Mouse (Mus musculus) hindbrain, embryonic 15.5 days (tissue): ENCODE data around the gene Pigo. TPM values are rescaled to one million over a fixed set of nuclear protein-coding genes. Genes with fewer than 3 reads are reported as not detected.
"Not testable (repeated sequence)": the region's sequence is repeated elsewhere in the genome, so short reads cannot be mapped to it uniquely, and the experiment has no call there.

Source experiments
- ATAC-seq: fragments of 200-750 bp; cut with Nextera tagmentation; 2 replicates; pipeline ENCODE4 v1.8.0; 2017; ENCODE audit warnings: low read depth, moderate number of reproducible peaks, moderate TSS enrichment; ENCODE audit not compliant: low FRiP score
- H3K27ac ChIP-seq: fragments of 300-500 bp; sonication (generic); replicated peaks from 2 replicates; pipeline ENCODE4 v1.5.1; 2015; ENCODE audit warnings: mild to moderate bottlenecking, inconsistent platforms
- H3K27me3 ChIP-seq: fragments of 300-500 bp; sonication (generic); 2 replicates; pipeline ENCODE4 v1.6.1; 2015; ENCODE audit warnings: control low read depth, inconsistent platforms
- H3K36me3 ChIP-seq: fragments of 300-500 bp; sonication (generic); 2 replicates; pipeline ENCODE4 v1.6.1; 2015; ENCODE audit warnings: control low read depth, inconsistent platforms
- H3K4me1 ChIP-seq: fragments of 300-500 bp; sonication (generic); replicated peaks from 2 replicates; pipeline ENCODE4 v1.6.1; 2015; ENCODE audit warnings: control low read depth, inconsistent platforms
- H3K4me2 ChIP-seq: fragments of 300-500 bp; sonication (generic); 2 replicates; pipeline ENCODE4 v1.6.1; 2015; ENCODE audit warnings: moderate library complexity, mild to moderate bottlenecking, inconsistent platforms
- H3K4me3 ChIP-seq: fragments of 300-500 bp; sonication (generic); 2 replicates; pipeline ENCODE4 v1.5.1; 2015; ENCODE audit warnings: mild to moderate bottlenecking, inconsistent platforms
- H3K9ac ChIP-seq: fragments of 300-500 bp; sonication (generic); 2 replicates; pipeline ENCODE4 v1.6.1; 2015; ENCODE audit warnings: inconsistent platforms
- H3K9me3 ChIP-seq: fragments of 300-500 bp; sonication (generic); 2 replicates; pipeline ENCODE4 v1.6.1; 2016; ENCODE audit warnings: control low read depth, inconsistent platforms
- WGBS: fragments of 180-500 bp; shearing (Covaris S2); methylation state at CpG from one replicate; pipeline ENCODE4 v1.1.7; 2015; 5-methylcytosine and 5-hydroxymethylcytosine counted together
- polyA plus RNA-seq: library from polyadenylated mRNA; unstranded; fragments of >200 nt; fragmentation: Nextera tagmentation; extraction: Ambion mirVana; gene quantifications from 2 replicates; pipeline ENCODE4 v1.2.1, GENCODE M21; 2015

Gene Pigo
- polyA plus RNA-seq, 1 experiment from 2014 or later = 28.9 TPM

- H3K9ac ChIP-seq, H3K27me3 ChIP-seq, H3K27ac ChIP-seq, H3K4me3 ChIP-seq, H3K4me2 ChIP-seq, H3K4me1 ChIP-seq, H3K9me3 ChIP-seq: not testable (repeated sequence)
- H3K36me3 ChIP-seq = peaks cover 72% of the 10 kb centered on the region
- WGBS = 94% methylated on average over 8 of the region's 8 CpGs
- ATAC-seq = 0 out of 2 replicates have a peak, but pooled peaks have one; percentile 3
These were observed 45.2 kb downstream of the Pigo start for GRCm38 (mm10) chr4:42980467-42980866.

DNA sequence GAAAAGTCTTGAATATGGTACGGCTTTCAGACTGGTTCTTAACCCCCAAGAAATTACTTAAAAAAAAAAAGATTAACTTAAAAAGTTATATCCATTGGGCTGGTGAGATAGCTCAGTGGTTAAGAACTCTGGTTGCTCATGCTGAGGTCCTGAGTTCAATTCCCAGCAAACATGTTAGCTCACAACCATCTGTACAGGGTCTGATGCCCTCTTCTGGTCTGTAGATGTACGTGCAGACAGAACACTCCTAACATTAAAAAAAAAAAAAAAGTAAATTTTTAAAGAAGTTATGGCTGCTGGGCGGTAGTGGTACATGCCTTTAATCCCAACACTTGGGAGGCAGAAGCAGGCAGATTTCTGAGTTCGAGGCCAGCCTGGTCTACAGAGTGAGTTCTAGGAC is 47.6 kb downstream of the Pigo start:
- Histone ChIP-seq H3K36me3 (peaks cover 51% of the 10 kb centered on the region), H3K27me3 (no peaks in the 10 kb centered on the region), H3K4me1 (no peaks in the 10 kb centered on the region), H3K9ac (no peak overlapping the region), H3K4me3 (no peak overlapping the region), H3K9me3 (no peaks in the 10 kb centered on the region), H3K4me2 (no peak overlapping the region), H3K27ac (no peak overlapping the region)
- ATAC-seq = no peak
- WGBS = 94% methylated on average over 4 of the region's 4 CpGs

- no peak for ATAC-seq
- Histone ChIP-seq H3K27ac (no peak overlapping the region), H3K9me3 (no peaks in the 10 kb centered on the region), H3K4me2 (no peak overlapping the region), H3K4me1 (no peaks in the 10 kb centered on the region), H3K36me3 (peaks cover 22% of the 10 kb centered on the region), H3K4me3 (no peak overlapping the region), H3K9ac (no peak overlapping the region), H3K27me3 (no peaks in the 10 kb centered on the region)
- 81% methylated on average over 5 of the region's 5 CpGs for WGBS
These were observed 51.8 kb downstream of the Pigo start for GRCm38 (mm10) chr4:42973868-42974267.

GRCm38 (mm10) chr4:42972952-42973351 is 52.7 kb downstream of the Pigo start:
- Histone ChIP-seq H3K4me2 (no peak overlapping the region), H3K4me3 (no peak overlapping the region), H3K27ac (no peak overlapping the region), H3K36me3 (peaks cover 13% of the 10 kb centered on the region), H3K9me3 (no peaks in the 10 kb centered on the region), H3K9ac (no peak overlapping the region), H3K4me1 (no peaks in the 10 kb centered on the region), H3K27me3 (no peaks in the 10 kb centered on the region)
- 83% methylated on average over 4 of the region's 4 CpGs for WGBS
- ATAC-seq = no peak

DNA sequence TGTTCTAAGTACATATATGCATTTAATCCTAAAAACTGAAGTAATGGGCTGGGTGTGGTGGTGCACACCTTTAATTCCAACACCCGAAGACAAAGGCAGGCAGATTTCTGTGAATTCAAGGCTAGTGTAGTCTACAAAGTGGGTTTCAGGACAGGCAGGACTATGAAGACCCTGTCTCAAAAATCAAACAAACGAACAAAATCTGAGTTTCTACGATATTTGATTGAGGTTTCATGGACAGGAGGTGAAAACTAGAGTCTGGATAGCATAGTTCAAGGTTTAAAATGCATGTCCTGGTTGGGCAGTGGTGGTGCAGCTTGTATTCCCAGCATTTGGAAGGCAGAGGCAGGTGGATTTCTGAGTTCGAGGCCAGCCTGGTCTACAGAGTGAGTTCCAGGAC is 56.3 kb downstream of the Pigo start, which contains the start of gene 1700022I11Rik:
TSS of gene 1700022I11Rik (plus strand) at position 301 of the 400 bp plus-strand sequence.
- Histone ChIP-seq H3K27ac (no peak within 1 kb of the TSS), H3K27me3 (no peaks in the 10 kb centered on the region), H3K4me2 (no peak within 1 kb of the TSS), H3K9me3 (no peaks in the 10 kb centered on the region), H3K4me1 (0 out of 2 replicates have a peak, but pooled peaks cover 3% of the 10 kb centered on the region), H3K36me3 (no peaks in the 10 kb centered on the region), H3K9ac (no peak within 1 kb of the TSS), H3K4me3 (no peak within 1 kb of the TSS)
- no peak for ATAC-seq
- 93% methylated on average over 4 of the region's 4 CpGs for WGBS

Other genes starting within 250 kb of the Pigo start
- 0.05 and 0.06 TPM in 2 replicates for gene Fam205a1, start 171.9 kb downstream of the Pigo start, polyA plus RNA-seq
- gene Gm12394, start 169.0 kb downstream of the Pigo start, polyA plus RNA-seq = 0.64 and 0.69 TPM in 2 replicates
- 1.6 and 1.8 TPM in 2 replicates for gene Fam205c, start 151.6 kb downstream of the Pigo start, polyA plus RNA-seq
- 39.3 and 39.7 TPM in 2 replicates for gene Phf24, start 109.2 kb downstream of the Pigo start, polyA plus RNA-seq
- gene Dnajb5, start 76.0 kb downstream of the Pigo start, polyA plus RNA-seq = 36.7 and 46.3 TPM in 2 replicates
- 0.41 and 0.68 TPM in 2 replicates for gene 1700022I11Rik, start 56.2 kb downstream of the Pigo start, polyA plus RNA-seq
- gene Vcp, start 25.3 kb downstream of the Pigo start, polyA plus RNA-seq = 469 and 479 TPM in 2 replicates
- gene Fancg, start 15.3 kb downstream of the Pigo start, polyA plus RNA-seq = 21.1 and 25.4 TPM in 2 replicates
- 227 and 236 TPM in 2 replicates for gene Stoml2, start 5.9 kb upstream of the Pigo start, polyA plus RNA-seq
- gene Fam214b, start 20.4 kb upstream of the Pigo start, polyA plus RNA-seq = 37.5 and 38.9 TPM in 2 replicates
- gene Unc13b, start 33.1 kb upstream of the Pigo start, polyA plus RNA-seq = 16.1 and 19.2 TPM in 2 replicates
- 0.74 and 0.77 TPM in 2 replicates for gene Atp8b5, start 241.3 kb upstream of the Pigo start, polyA plus RNA-seq